Mouse (Mus musculus): Measurements from ENCODE around the gene Asxl2.

GRCm38 (mm10) chr12:3546121-3546658, 119.5 kb downstream of the Asxl2 start:
- TF ChIP-seq CTCF (IDR thresholded peaks at IDR 0.05; ENCODE audit: low read depth, low read length) (no peak), POLR2A (IDR thresholded peaks at IDR 0.05; ENCODE audit: insufficient read depth, low read length) (no peak)

Measured in ES-Bruce4 (cell line).